Mouse (Mus musculus): ENCODE results near the gene Dlgap4. TPM values are rescaled to one million over a fixed set of nuclear protein-coding genes. Genes with fewer than 3 reads are reported as not detected.
"Not testable (repeated sequence)": the region's sequence is repeated elsewhere in the genome, so short reads cannot be mapped to it uniquely, and the experiment has no call there.

The Dlgap4 gene
- polyA plus RNA-seq, 1 experiment from 2014 or later, result 197 TPM

DNA sequence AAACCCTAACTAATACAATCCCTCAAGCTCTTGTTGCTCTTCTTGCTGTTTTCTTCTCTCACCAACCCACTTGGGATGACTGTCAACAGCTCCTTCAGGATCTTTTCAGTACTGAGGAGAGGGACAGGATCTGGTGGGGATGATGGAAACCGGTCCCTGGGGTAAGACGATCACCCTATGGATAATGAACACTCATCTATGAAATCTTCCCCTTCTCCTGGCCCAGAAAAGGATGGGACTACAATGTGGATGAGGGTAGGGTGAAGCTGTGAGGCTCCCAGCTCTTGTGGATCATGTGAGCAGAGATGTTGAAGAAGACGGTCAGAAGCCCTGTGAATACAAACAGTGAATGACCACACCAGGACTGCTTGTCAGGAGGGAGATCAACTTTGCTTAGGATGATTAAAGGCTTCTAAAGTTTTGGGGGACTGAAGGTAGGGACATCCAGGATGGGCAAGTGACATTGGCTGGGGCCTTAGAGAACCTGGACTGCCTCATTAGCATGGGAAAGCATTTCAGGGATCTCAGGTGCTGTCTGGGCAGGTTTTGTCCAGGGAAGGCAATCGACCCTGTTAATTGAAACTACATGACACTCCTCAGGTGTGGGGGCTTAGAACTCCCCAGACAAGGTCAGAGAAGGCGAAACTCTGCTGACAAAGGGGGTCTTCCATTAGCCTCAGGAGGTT, 173.7 kb downstream of the Dlgap4 start:
- H3K4me3 ChIP-seq, result no peak overlapping the region
- DNase-seq (ENCODE audit: low spot score), result no peak
- 91% methylated on average over 5 of the region's 5 CpGs for WGBS
- H3K4me1 ChIP-seq (replicated peaks), result no peaks in the 10 kb centered on the region
- H3K9me3 ChIP-seq, result peaks cover 21% of the 10 kb centered on the region
- H3K27me3 ChIP-seq (ENCODE audit: insufficient read depth, poor library complexity, severe bottlenecking), result no peaks in the 10 kb centered on the region
- H3K27ac ChIP-seq, result no peak overlapping the region
- no peaks in the 10 kb centered on the region for H3K36me3 ChIP-seq

GRCm38 (mm10) chr2:156787776-156788105, 174.2 kb downstream of the Dlgap4 start:
- Histone ChIP-seq H3K27ac (no peak overlapping the region), H3K27me3 (ENCODE audit: insufficient read depth, poor library complexity, severe bottlenecking) (no peaks in the 10 kb centered on the region), H3K4me1 (replicated peaks) (no peaks in the 10 kb centered on the region), H3K9me3 (peaks cover 24% of the 10 kb centered on the region), H3K36me3 (no peaks in the 10 kb centered on the region), H3K4me3 (no peak overlapping the region)
- DNase-seq (ENCODE audit: low spot score), result no peak
- WGBS, result 46% methylated on average over 3 of the region's 3 CpGs

DNA sequence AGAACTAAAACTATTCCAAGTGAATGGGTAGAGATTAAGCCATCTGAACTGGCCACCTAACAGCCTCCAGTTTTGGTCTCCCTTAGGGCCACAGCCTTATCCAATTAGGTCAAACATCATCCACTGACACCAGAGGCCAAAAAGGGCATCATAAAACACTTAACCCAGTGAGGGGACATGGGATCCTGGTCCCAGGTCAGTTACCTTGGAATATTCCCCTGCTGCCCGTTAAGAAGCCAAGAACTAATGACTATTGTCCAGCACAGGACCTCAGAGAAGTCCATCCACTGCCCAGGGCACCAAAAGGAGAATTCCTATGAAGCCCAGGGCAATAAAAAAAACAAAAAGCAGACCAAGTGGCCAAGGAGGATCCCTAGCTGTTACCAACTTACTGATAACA, 175.3 kb downstream of the Dlgap4 start:
- WGBS, result 67% methylated on average over 1 of the region's 1 CpGs

DNA sequence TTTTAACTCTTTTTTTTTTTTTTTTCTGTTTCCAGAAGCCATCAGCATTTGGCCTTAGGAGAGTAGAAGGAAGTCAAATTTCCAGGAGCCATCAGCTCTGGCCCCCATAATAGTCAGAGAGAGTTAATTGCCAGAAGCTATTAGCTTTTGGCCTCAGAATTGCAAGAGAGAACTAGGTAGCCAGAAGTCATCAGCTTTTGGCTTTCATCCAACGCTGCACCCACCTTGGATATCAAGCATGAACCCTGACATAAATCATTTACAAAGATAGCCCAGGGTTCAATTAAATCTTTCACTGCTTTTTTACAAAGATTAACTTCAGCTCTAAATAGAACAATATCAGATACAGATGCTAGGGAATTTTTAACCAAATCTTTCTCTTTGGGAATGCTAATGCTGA, 185.0 kb downstream of the Dlgap4 start:
- Histone ChIP-seq H3K9me3 (no peaks in the 10 kb centered on the region), H3K36me3 (no peaks in the 10 kb centered on the region), H3K4me3 (no peak overlapping the region), H3K27ac (no peak overlapping the region), H3K4me1 (replicated peaks) (no peaks in the 10 kb centered on the region), H3K27me3 (ENCODE audit: insufficient read depth, poor library complexity, severe bottlenecking) (no peaks in the 10 kb centered on the region)
- WGBS, result 93% methylated on average over 1 of the region's 1 CpGs
- no peak for DNase-seq (ENCODE audit: low spot score)

More for the DNA sequence above, 175.3 kb downstream of the Dlgap4 start:
- H3K27me3 ChIP-seq (ENCODE audit: insufficient read depth, poor library complexity, severe bottlenecking), result no peaks in the 10 kb centered on the region
- peaks cover 24% of the 10 kb centered on the region for H3K9me3 ChIP-seq
- DNase-seq (ENCODE audit: low spot score), result no peak
- H3K36me3 ChIP-seq, result no peaks in the 10 kb centered on the region
- no peaks in the 10 kb centered on the region for H3K4me1 ChIP-seq (replicated peaks)
- H3K4me3 ChIP-seq, result no peak overlapping the region
- H3K27ac ChIP-seq, result no peak overlapping the region

GRCm38 (mm10) chr2:156801045-156801444, 187.5 kb downstream of the Dlgap4 start:
- H3K4me3 ChIP-seq, result no peak overlapping the region
- no peaks in the 10 kb centered on the region for H3K4me1 ChIP-seq (replicated peaks)
- no peaks in the 10 kb centered on the region for H3K36me3 ChIP-seq
- H3K9me3 ChIP-seq, result no peaks in the 10 kb centered on the region
- WGBS, result 77% methylated on average over 4 of the region's 4 CpGs
- no peaks in the 10 kb centered on the region for H3K27me3 ChIP-seq (ENCODE audit: insufficient read depth, poor library complexity, severe bottlenecking)
- no peak for DNase-seq (ENCODE audit: low spot score)
- no peak overlapping the region for H3K27ac ChIP-seq

DNA sequence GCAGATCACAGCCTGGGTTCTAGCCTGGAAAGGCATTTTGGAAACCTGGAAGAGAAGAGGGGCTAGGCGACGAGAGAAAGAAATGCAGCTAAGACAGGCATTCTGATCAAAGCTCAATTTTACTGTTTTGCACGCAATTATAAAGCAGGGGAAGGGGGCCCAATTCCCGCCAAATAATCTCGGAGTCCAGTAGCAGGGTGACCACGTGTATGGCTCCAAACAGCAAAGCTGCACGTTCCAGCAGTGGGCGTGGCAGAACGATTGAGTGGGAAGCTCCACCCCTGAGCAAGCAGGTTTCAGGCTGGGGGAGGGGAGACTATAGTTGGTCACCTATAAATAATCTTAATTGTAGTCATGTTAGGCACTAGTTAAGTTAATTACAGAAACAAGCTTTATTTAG, 188.6 kb downstream of the Dlgap4 start:
- H3K27ac ChIP-seq; H3K4me3 ChIP-seq; H3K36me3 ChIP-seq; DNase-seq (ENCODE audit: low spot score); H3K27me3 ChIP-seq (ENCODE audit: insufficient read depth, poor library complexity, severe bottlenecking); H3K4me1 ChIP-seq (replicated peaks); H3K9me3 ChIP-seq: not testable (repeated sequence)
- 58% methylated on average over 9 of the region's 9 CpGs for WGBS

DNA sequence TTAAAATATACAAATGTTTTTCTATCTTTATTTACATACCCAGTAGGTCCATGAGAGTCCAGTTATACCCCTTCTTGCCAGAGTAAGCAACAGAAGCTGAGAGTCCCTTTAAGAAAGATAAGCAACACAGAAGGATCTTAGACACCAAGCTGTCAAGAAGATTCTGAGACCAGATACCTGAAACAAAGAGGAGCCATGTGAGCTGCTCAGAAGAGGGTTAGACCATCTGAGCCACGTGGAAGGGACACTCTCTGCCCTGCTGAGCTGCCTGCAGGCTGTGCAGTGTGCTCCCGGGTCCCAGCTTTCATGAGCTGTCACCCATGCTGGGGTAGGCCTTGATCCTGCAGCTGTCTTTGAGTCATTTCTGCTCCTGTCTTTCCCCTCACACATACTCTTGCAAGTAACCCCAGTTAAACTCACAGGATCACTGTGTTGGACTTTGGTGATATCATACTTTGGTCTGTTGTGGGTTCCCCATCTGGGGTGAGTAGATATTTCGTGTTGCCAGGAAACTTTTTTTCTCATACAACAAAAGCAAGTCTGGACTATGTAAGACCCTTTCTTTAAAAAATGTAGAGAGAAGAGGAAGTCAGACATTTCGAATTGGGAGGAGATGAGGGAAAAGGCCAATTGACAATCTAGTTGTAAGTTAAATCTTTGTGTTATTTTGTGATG, 190.3 kb downstream of the Dlgap4 start:
- Histone ChIP-seq H3K4me1 (replicated peaks) (no peaks in the 10 kb centered on the region), H3K9me3 (no peaks in the 10 kb centered on the region), H3K36me3 (no peaks in the 10 kb centered on the region), H3K4me3 (no peak overlapping the region), H3K27me3 (ENCODE audit: insufficient read depth, poor library complexity, severe bottlenecking) (no peaks in the 10 kb centered on the region), H3K27ac (no peak overlapping the region)
- DNase-seq (ENCODE audit: low spot score), result no peak
- WGBS, result 74% methylated on average over 4 of the region's 4 CpGs

- no peaks in the 10 kb centered on the region for H3K9me3 ChIP-seq
- no peaks in the 10 kb centered on the region for H3K4me1 ChIP-seq (replicated peaks)
- H3K4me3 ChIP-seq, result no peak overlapping the region
- no peaks in the 10 kb centered on the region for H3K36me3 ChIP-seq
- no peak overlapping the region for H3K27ac ChIP-seq
- H3K27me3 ChIP-seq (ENCODE audit: insufficient read depth, poor library complexity, severe bottlenecking), result no peaks in the 10 kb centered on the region
- 91% methylated on average over 4 of the region's 4 CpGs for WGBS
- no peak for DNase-seq (ENCODE audit: low spot score)
Measured at GRCm38 (mm10) chr2:156804589-156804988, 191.1 kb downstream of the Dlgap4 start.

DNA sequence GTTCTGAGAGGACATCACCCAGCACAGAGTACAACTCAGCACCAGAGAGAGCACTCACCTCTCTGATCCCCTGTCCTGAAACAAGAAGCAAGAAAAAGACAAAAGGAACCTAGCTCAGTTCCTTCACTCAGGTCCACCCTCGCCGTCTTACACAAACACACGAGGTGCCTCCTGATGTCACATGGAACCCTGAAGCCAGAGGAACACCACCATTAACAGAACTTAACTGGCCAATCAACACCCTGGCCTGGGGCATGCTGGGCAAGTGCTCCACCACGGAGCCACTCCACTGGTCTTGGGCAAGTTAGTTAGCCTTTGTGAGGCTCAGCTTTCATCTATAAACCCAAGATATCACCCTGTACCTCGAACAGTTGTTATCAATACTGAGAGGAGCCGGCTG, 193.4 kb downstream of the Dlgap4 start:
- Histone ChIP-seq H3K4me1 (replicated peaks) (peaks cover 3% of the 10 kb centered on the region; the same call in 1 of the 2 replicates), H3K27ac (no peak overlapping the region), H3K27me3 (ENCODE audit: insufficient read depth, poor library complexity, severe bottlenecking) (no peaks in the 10 kb centered on the region), H3K9me3 (no peaks in the 10 kb centered on the region), H3K36me3 (no peaks in the 10 kb centered on the region), H3K4me3 (no peak overlapping the region)
- no peak for DNase-seq (ENCODE audit: low spot score)
- WGBS, result 79% methylated on average over 6 of the region's 6 CpGs

DNA sequence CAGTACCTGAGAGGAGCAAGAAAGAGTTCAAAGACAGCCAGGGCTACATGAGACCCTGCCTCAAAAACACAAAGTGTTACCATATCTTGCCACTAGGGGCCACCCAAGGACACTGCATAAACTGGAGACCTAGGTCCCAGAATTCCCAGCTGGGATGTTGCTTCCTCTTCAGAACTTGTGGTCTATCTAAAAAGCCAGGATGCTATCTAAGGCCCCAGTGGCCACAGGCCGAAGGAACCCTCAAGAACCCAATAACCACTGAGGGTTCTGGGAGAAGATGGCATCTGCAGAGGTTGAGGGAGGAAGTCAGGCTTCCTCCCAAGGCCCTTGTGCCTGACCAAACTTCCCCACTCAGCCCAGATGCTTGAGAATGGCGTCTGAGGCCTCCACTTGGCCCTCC, 196.1 kb downstream of the Dlgap4 start:
- H3K4me3 ChIP-seq, result no peak overlapping the region
- no peaks in the 10 kb centered on the region for H3K9me3 ChIP-seq
- H3K36me3 ChIP-seq, result no peaks in the 10 kb centered on the region
- peak; percentile 71 for DNase-seq (ENCODE audit: low spot score)
- WGBS, result 62% methylated on average over 2 of the region's 2 CpGs
- peaks cover 19% of the 10 kb centered on the region for H3K4me1 ChIP-seq (replicated peaks)
- no peaks in the 10 kb centered on the region for H3K27me3 ChIP-seq (ENCODE audit: insufficient read depth, poor library complexity, severe bottlenecking)
- peak overlapping the region; percentile 66; the same call in 1 of the 2 replicates for H3K27ac ChIP-seq

DNA sequence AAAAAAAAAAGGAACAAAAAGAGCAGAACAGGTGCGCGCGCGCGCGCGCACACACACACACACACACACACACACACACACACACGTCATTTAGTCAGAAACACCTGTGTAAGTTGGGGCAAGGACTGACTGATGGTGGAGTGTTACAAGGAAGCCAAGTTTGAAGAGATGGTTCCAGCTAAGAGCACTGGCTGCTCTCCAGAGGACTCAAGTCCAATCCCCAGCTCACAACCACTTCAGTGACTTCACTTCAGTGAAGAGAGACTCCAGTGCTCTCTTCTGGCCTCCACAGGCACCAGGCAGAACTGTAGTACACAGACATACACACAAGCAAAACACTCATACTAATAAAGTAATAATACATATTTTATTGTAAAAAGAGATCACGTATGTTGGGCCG, 197.2 kb downstream of the Dlgap4 start:
- H3K27ac ChIP-seq, result no peak overlapping the region
- no peaks in the 10 kb centered on the region for H3K36me3 ChIP-seq
- H3K27me3 ChIP-seq (ENCODE audit: insufficient read depth, poor library complexity, severe bottlenecking), result no peaks in the 10 kb centered on the region
- H3K4me3 ChIP-seq, result no peak overlapping the region
- DNase-seq (ENCODE audit: low spot score), result no peak
- H3K9me3 ChIP-seq, result no peaks in the 10 kb centered on the region
- H3K4me1 ChIP-seq (replicated peaks), result peaks cover 30% of the 10 kb centered on the region
- 97% methylated on average over 10 of the region's 10 CpGs for WGBS

DNA sequence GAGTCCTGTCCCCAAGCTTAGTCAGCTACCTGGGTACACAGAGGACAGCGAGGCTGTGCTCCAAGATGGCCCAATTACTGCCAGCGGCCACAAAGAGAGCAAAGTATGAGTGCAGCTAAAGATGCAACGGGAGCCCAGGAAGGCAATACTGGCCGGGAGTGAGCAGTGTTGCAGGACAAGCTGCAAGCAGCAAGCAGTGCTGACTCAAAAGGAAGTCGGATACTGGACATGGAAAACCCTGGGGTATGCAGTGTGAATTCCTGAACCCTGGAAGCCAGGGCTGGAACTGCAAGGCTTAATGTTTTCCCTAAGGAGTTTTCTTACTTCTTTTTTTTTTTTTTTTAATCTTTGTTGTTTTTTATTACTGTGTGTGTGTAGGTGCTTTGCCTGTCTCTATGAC, 198.1 kb downstream of the Dlgap4 start:
- Histone ChIP-seq H3K36me3 (no peaks in the 10 kb centered on the region), H3K27ac (no peak overlapping the region), H3K9me3 (no peaks in the 10 kb centered on the region), H3K4me3 (no peak overlapping the region), H3K27me3 (ENCODE audit: insufficient read depth, poor library complexity, severe bottlenecking) (no peaks in the 10 kb centered on the region), H3K4me1 (replicated peaks) (peaks cover 32% of the 10 kb centered on the region)
- no peak for DNase-seq (ENCODE audit: low spot score)
- 82% methylated on average over 5 of the region's 5 CpGs for WGBS
